Mouse (Mus musculus) lung, postnatal 10 days (tissue): Measurements from ENCODE around the gene Pafah2.

Source experiments
- DNase-seq: peaks from one replicate; pipeline ENCODE4 v3.0.0; 2021

Gene Pafah2

DNA sequence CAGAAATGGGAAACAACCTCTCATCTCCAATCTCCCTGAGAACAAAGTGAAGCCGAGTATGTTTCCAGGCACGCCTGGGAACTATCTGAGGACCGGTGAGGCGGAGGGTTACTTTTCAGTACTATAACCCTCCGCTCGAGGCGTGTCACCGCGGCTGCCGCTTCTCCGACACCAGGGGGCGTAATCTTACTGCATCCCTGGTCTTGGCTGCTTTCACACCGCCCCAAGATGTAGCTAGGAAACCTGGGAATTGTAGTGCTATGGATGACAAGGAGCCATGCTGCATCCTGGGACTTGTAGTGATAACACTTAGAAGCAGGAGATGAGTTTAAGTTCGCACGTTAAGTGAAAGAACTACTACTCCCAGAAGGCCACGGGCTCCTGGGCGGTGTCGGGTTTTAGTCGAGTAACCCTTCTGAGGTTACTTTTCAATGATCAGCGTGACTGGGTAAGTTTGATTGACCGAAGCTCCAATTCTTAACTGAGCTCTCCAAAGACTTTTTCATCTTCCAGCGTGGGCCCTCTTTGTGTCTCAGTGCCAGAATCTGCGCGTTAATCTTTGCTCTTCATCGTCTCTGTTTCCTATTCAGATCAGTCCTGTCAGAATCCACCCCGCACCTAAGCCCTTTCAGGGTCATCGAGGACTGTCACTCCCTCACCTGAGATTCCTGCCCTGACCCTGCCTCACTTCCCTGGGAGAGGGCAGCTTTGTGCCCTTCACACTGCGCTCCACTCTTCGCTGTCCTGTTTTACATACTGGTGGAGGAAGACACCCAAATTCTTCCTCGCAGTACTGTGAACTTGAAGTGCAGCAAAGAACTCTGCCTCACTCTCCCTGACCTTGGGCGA, at the start of gene Pafah2:
Gene Pafah2, plus strand, starts transcription at position 344 of the 849 bp plus-strand sequence.
- peak; percentile 97 for DNase-seq

DNA sequence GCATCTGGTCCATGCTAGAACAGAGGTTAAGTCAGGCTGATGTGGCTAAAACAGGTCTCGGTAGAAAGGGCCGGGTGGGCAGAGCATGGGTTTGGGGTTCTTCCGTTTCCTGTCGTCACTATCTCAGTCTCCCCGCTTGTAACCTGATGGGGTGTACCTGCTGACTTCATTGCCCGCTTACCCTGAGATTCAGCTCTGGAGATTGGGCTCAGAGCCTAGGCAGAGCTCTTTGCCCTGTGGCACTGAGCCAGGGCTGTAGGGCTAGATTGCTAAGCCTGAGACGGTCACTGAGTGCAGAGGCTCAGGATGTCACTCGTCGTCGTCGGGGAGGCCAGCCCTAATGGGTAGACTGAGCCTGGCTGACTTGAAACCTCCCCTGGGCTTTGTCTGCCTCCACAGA, 48.0 kb upstream of the Pafah2 start:
- no peak for DNase-seq

GRCm38 (mm10) chr4:134348545-134348944, 47.6 kb upstream of the Pafah2 start:
- DNase-seq = no peak

DNA sequence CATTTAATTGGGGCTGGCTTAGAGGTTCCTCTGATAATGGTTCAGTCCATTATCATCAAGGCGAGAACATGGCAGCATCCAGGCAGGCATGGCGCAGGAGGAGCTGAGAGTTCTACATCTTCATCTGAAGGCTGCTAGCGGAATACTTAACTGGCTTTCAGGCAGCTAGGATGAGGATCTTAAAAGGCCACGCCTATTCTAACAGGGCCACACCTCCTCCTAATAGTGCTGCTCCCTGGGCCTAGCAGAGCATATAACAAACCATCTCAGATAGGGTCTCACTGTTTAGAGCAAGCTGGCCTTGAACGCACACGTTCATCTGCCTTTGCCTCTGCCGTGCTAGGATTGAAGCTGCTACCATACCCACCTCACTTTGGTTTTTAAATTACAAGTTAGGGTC, 46.3 kb upstream of the Pafah2 start:
- no peak for DNase-seq

- DNase-seq = no peak
Observed at GRCm38 (mm10) chr4:134350641-134351040, 45.5 kb upstream of the Pafah2 start.

DNA sequence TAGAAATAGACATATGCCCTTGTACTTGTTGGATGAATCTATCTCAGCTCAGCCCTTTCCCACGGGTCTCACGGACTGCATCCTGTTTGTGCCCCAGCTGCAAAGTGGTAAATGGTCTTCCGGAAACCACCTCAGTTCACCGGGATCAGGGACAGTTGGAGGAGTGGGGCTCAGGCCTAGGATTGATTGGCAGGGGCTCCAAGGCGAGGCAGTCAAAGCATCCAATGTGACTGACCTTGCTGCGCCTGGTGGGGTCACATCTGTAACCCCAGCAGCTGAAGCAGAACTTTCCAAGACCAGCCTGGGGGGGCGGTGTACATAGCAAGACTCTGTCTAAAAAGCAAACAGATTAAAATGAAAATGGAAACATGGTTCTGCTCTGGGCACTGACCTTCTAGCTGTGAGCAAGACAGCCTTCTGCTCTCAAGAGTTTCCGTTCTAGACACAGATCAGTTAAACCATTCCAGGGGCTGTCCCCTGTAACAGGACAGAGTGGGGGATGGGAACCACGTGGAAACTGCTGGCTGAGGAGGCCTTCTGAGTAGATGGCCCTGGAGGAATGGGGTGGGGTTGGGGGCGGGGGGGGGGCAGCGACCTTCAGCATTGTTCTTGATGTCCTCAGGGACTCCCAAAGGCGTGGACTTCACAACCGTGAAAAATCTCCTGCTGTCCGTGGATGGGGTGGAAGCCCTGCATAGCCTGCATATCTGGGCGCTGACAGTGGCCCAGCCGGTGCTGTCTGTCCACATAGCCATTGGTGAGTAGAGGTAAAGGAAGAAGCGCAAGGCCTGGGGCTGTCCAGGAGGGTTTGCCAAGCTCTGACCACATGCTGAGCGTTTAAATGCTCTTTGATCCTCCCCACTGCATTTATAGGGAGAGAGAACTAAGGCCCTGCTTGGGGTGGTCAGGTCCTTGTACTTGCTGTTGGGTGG, 44.5 kb upstream of the Pafah2 start:
- DNase-seq = peak; percentile 36

GRCm38 (mm10) chr4:134352261-134352707, 43.8 kb upstream of the Pafah2 start:
- no peak for DNase-seq

GRCm38 (mm10) chr4:134352929-134353328, 43.2 kb upstream of the Pafah2 start:
- DNase-seq = no peak

GRCm38 (mm10) chr4:134353527-134354409, 42.4 kb upstream of the Pafah2 start:
- no peak for DNase-seq

GRCm38 (mm10) chr4:134355841-134356452, 40.2 kb upstream of the Pafah2 start:
- peak; percentile 67 for DNase-seq

- peak; percentile 82 for DNase-seq
Observed at GRCm38 (mm10) chr4:134356591-134357460, 39.3 kb upstream of the Pafah2 start.

DNA sequence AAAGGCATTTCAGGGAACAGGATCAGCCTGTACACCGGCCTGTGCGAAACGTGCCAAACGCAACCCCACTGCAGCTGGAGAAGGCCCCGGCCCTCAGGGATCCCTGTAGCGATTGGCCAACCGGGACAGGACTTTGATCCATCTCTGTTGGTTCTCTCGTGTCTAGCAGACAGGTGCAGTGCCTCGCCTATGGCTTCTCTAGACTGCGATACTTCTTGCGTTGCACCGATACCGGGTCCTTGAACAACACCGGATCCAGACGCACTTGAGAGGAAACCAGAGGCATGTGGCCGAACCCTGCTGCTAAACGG, 38.7 kb upstream of the Pafah2 start:
- DNase-seq = no peak

- DNase-seq = no peak
Observed at GRCm38 (mm10) chr4:134359649-134360048, 36.5 kb upstream of the Pafah2 start.

DNA sequence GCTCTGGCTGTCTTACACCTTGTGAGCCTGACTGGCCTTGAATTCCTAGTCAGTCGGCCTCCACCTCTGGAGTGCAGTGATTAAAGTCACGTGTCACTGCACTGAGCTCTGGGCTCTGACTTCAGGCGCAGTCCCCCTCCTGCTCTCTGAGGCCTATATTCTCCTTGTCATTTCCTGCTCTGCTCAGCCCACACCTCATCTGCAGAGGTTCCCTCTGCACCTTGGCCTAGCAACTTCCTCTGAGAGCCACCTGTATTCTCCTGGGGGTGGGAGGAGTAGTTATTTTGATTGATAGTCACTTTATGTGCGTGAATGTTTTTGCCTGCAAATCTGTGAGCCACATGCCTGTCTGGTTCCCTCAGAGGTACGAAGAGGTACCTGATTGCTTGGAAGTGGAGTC, 34.9 kb upstream of the Pafah2 start:
- no peak for DNase-seq

DNA sequence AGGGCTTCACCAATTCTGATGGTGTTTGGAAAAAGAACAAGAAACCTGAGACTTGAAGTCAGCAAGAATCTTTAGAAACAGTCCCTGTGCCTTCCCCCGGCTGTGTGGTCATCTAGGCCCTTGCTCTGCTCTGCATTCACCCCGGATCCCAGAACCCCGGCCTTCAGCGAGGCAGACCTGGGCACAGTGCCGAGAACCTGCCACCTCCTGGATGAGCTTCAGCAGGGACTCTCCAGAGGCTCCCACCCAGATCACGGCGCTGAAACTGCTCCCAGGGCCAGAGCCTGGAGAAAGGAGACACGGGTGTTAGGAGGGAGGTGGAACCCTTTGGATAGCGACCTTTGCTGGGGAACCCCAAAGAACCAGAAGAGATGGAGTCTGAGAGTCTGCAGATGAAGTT, 34.0 kb upstream of the Pafah2 start:
- DNase-seq = no peak

DNA sequence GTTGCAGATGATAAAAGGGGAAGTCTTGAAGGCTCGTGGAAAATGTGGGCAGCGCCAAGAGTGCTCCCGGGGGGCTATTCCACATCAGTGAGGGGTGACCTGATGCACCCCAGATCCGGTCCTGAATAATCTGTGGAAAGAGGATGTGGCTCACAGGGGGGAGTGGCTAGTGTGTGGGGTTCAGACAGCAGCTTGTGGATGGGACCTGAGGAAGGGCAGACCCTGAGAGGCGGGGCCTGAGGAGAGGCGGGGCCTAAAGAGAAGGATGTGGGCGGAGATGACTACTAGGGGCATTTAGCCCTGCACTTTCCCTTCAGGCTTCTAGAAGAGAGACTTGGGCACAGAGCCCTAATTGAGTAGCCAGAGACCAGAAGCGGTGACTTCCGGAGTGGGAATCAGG, 33.5 kb upstream of the Pafah2 start:
- peak; percentile 72 for DNase-seq

- no peak for DNase-seq
Observed at GRCm38 (mm10) chr4:134365280-134365679, 30.8 kb upstream of the Pafah2 start.

DNA sequence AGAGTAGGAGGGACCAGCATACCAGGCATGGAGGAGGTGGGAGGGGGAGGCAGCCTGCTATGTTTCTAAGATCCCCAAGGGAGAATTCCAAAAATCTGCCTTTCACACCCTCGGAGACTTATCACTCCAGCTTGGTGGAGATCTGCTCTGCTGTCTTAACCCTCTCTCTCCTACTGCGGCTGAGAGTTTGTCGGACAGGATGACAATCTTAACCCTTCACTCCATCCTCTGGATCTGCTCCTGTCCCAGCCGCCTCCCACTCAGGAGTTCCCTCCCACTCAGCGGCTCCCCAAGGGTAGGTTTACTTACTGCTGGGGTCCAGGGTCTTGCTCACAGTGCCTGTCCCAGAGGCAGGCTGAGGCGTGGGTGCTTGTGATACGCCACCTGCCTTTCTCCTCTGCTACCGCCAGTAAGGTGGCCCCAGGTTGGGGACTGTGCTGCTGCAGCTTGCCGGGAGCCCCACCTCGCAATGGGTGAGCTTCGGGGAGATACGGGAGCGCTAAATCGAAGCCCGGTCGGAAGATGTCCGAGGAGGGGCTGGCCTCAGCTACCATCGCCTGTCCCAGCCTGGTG, 25.4 kb upstream of the Pafah2 start:
- no peak for DNase-seq

DNA sequence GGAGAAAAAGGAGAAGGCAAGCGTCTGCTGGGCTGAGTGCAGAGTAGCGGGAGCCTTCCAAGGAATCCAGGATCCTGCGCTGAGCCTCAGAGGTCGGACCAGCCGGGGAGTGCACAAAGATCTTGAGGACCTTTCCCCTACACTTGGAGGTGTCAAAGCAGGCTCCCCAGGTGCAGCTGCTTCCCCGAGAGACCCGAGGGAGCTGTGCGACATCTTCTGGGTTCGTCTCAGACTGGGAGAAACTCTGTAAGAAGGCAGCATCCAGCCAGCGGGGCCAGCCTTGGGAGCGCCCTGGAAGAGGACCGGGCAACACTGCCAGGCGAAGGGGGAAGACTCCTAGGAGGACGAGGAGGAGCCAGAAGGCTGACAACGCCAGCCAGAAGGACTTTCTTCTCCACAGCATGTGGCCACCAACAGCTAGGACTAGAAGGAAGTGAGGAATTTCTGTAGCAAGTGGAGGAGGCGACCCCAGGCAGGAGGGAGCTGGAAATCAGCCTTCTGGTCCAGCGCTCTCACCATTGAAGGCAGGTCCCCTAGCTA, 24.7 kb upstream of the Pafah2 start:
- no peak for DNase-seq

DNA sequence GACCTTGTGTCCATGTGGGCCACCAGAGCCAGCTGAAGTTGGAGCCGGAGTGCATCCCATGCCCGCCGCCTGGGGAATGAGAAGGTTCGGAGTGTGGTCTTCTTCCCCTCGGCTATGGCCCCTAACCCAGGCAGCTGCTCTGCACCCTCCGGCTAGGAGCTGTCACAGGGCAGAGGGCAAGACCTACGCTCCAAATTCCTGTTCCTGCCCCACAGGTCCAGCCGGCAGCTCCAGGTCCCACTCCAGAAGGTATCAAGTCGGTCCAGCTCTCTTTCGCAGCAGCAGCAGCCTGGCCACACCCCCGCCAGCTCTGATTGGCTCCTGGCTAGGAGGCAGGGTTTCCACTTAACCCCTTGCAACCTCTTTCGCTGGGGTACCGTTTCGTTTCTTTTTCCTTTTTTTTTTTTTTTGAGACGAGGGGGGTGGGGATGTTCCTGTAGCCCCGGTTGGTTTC, 23.8 kb upstream of the Pafah2 start:
- DNase-seq = peak; percentile 90

- DNase-seq = no peak
Observed at GRCm38 (mm10) chr4:134373295-134373694, 22.8 kb upstream of the Pafah2 start.
